Mouse (Mus musculus) lung, adult 2 months (tissue): ENCODE results near the gene Sf3a1.

Source experiments
- CTCF ChIP-seq: fragments of 200-500 bp; IDR thresholded peaks from 2 replicates; pipeline ENCODE4 v1.5.1; 2011; ENCODE audit warnings: mild to moderate bottlenecking, low read length, control low read depth; ENCODE audit not compliant: insufficient read depth
- POLR2A ChIP-seq: fragments of 200-500 bp; IDR thresholded peaks from 2 replicates; pipeline ENCODE4 v1.6.1; 2011; ENCODE audit warnings: low read depth, mild to moderate bottlenecking, control low read depth, low read length, borderline replicate concordance; ENCODE audit errors: extremely low read depth

DNA sequence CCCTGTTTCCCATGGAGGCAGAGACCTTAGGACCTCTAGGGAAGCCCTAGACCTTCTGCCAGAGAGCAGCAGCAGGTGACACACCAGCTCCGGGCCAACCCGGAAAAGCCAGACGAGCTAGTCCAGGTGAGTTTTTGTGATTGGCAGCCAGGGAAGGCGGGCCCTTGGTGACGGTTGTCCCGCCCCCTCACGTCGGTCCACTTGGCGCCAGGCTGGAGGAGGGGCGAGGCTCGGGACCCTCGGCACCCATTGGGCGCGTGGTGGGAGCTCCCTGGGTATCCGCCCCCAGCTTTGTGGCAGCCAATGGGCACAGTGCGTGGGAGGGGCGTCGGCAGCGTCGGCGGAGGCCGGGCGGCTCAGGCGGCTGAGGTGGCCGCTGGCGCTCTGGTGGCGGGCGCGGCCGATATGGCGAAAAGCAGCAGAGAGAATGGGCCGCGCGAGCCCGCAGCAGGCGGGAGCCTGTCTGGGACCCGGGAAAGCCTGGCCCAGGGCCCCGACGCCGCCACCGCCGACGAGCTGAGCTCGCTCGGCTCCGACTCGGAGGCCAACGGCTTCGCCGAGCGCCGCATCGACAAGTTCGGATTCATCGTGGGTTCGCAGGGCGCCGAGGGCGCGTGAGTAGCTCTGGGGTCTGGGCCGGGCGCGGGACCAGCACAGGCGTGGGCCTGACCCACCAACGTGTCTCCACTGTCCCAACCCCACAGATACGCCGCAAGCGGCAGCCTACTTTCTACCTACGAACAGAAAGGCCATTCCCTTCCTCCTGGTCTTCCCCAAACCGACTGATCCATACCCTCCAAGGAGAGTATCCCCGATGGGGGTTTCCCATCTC lies 26.6 kb downstream of the Sf3a1 start, which contains the start of gene Tbc1d10a:
- peak; percentile 77 for TF ChIP-seq POLR2A
- TF ChIP-seq CTCF = no peak
